Mouse (Mus musculus) small intestine, adult 2 months (tissue): ENCODE results near the gene Sulf2. TPM values are rescaled to one million over a fixed set of nuclear protein-coding genes. Genes with fewer than 3 reads are reported as not detected.
A peak's percentile ranks its signal among the peaks of the same experiment; 100 is the strongest.

ENCODE experiments used
- H3K27ac ChIP-seq: fragments of 200-500 bp; 2 replicates; pipeline ENCODE4 v1.5.1; 2012; ENCODE audit warnings: low read depth, low read length, control low read depth, inconsistent platforms; ENCODE audit not compliant: insufficient read depth
- H3K27me3 ChIP-seq: fragments of 200-500 bp; 2 replicates; pipeline ENCODE4 v1.6.1; 2012; ENCODE audit warnings: mild to moderate bottlenecking, moderate library complexity, low read length, inconsistent platforms; ENCODE audit not compliant: control insufficient read depth, insufficient read depth
- H3K36me3 ChIP-seq: fragments of 200-500 bp; 2 replicates; pipeline ENCODE4 v1.6.1; 2012; ENCODE audit warnings: mild to moderate bottlenecking, low read length, control low read depth, inconsistent platforms; ENCODE audit not compliant: control insufficient read depth, insufficient read depth
- H3K4me1 ChIP-seq: fragments of 200-500 bp; 2 replicates; pipeline ENCODE4 v1.6.1; 2012; ENCODE audit warnings: low read length, inconsistent platforms, mixed read lengths; ENCODE audit not compliant: control insufficient read depth, insufficient read depth, insufficient read length
- H3K4me3 ChIP-seq: fragments of 200-500 bp; 2 replicates; pipeline ENCODE4 v1.5.1; 2012; ENCODE audit warnings: low read depth, mild to moderate bottlenecking, control low read depth, inconsistent platforms, low read length, moderate library complexity
- CTCF ChIP-seq: fragments of 200-500 bp; IDR thresholded peaks from 2 replicates; pipeline ENCODE4 v1.5.1; 2012; ENCODE audit warnings: low read depth, mild to moderate bottlenecking, control low read depth, inconsistent platforms, low read length, moderate library complexity, mixed read lengths; ENCODE audit not compliant: insufficient replicate concordance, insufficient read length; ENCODE audit errors: extremely low read depth
- POLR2A ChIP-seq: fragments of 200-500 bp; IDR thresholded peaks from 2 replicates; pipeline ENCODE4 v1.6.1; 2012; ENCODE audit warnings: low read depth, mild to moderate bottlenecking, control low read depth, inconsistent platforms, low read length, moderate library complexity
- WGBS: fragments of 180-500 bp; shearing (Covaris S2); methylation state at CpG from one replicate; pipeline ENCODE4 v1.1.7; 2018; 5-methylcytosine and 5-hydroxymethylcytosine counted together
- polyA plus RNA-seq: library from polyadenylated mRNA; depleted of rRNA; stranded (reverse); fragments of >200 nt; gene quantifications from 2 replicates; pipeline ENCODE4 v1.2.3, GENCODE M21; 2012; rRNA removed

The Sulf2 gene
- 35.8 and 75.6 TPM in 2 replicates for polyA plus RNA-seq

- Histone ChIP-seq H3K27me3 (no peaks in the 10 kb centered on the region), H3K4me1 (peaks cover 25% of the 10 kb centered on the region), H3K36me3 (no peaks in the 10 kb centered on the region), H3K27ac (peak within 1 kb of the TSS; percentile 68), H3K4me3 (peak within 1 kb of the TSS; percentile 69)
- TF ChIP-seq POLR2A (no peak), CTCF (peak; percentile 71)
- WGBS, result under 1% methylated on average over 23 of the region's 23 CpGs
These were observed at the start of gene Sulf2 for GRCm38 (mm10) chr2:166155454-166155815. Gene Sulf2, minus strand, starts transcription at chr2:166155663.

DNA sequence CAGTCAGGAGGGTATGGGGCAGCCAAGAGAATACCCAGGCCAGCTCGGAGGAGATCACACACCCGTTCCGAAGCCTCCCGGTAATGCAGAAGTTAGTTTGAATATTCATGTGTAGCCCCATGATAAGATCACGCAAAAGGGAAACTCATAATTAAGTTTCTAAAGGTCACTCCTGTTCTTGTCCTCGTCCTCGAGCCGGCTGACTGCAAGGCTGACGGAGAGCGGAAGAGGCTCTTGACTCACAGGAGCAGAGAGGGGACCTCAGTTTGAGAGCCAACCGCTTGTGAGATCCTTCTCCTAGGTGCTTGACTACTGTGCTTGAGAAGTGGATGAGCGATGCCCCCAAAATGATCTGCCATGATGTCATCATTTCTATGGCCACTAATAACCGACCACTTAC lies 48.7 kb upstream of the Sulf2 start:
- Histone ChIP-seq H3K4me1 (peaks cover 43% of the 10 kb centered on the region), H3K36me3 (no peaks in the 10 kb centered on the region), H3K4me3 (peak overlapping the region; percentile 33; the same call in 1 of the 2 replicates), H3K27me3 (no peaks in the 10 kb centered on the region), H3K27ac (peak overlapping the region; percentile 98)
- TF ChIP-seq POLR2A (peak; percentile 44; the same call in 1 of the 2 replicates), CTCF (no peak)
- 42% methylated on average over 13 of the region's 13 CpGs for WGBS

GRCm38 (mm10) chr2:166203647-166204046 lies 48.2 kb upstream of the Sulf2 start:
- 30% methylated on average over 12 of the region's 12 CpGs for WGBS
- peaks cover 43% of the 10 kb centered on the region for H3K4me1 ChIP-seq
- no peak overlapping the region for H3K4me3 ChIP-seq
- TF ChIP-seq POLR2A (no peak), CTCF (no peak)
- peak overlapping the region; percentile 98 for H3K27ac ChIP-seq
- H3K36me3 ChIP-seq, result no peaks in the 10 kb centered on the region
- H3K27me3 ChIP-seq, result no peaks in the 10 kb centered on the region

- H3K4me3 ChIP-seq, result no peak overlapping the region
- no peaks in the 10 kb centered on the region for H3K36me3 ChIP-seq
- H3K27me3 ChIP-seq, result no peaks in the 10 kb centered on the region
- TF ChIP-seq POLR2A, result no peak
- no peak for TF ChIP-seq CTCF
- 55% methylated on average over 7 of the region's 7 CpGs for WGBS
- no peak overlapping the region for H3K27ac ChIP-seq
- peaks cover 31% of the 10 kb centered on the region; the same call in 1 of the 2 replicates for H3K4me1 ChIP-seq
These were observed 42.5 kb upstream of the Sulf2 start for GRCm38 (mm10) chr2:166197964-166198363.

DNA sequence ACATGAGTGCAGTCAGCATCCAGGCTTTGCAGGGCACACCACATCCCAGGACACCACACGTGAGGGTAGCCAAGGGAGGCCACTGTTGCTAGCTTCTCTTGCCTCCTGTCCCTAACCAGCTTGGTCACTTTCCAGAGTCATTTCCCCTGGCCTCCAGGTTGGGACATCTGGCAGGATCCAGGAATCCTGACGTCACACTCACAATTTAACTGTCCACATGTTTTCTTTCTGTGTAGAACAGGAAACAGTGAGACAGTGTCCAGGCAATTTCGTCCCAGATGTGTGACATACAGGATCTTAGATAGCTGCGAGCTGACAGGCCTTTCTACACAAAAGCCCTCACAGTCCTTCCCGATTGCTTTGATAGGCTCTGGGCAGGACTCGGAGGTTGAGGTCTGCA lies 41.6 kb upstream of the Sulf2 start:
- H3K4me3 ChIP-seq, result no peak overlapping the region
- TF ChIP-seq CTCF (no peak), POLR2A (no peak)
- no peaks in the 10 kb centered on the region for H3K27me3 ChIP-seq
- WGBS, result 82% methylated on average over 6 of the region's 6 CpGs
- H3K27ac ChIP-seq, result no peak overlapping the region
- peaks cover 27% of the 10 kb centered on the region; the same call in 1 of the 2 replicates for H3K4me1 ChIP-seq
- no peaks in the 10 kb centered on the region for H3K36me3 ChIP-seq

- peaks cover 23% of the 10 kb centered on the region; the same call in 1 of the 2 replicates for H3K4me1 ChIP-seq
- no peak for TF ChIP-seq POLR2A
- TF ChIP-seq CTCF, result no peak
- H3K4me3 ChIP-seq, result no peak overlapping the region
- H3K27ac ChIP-seq, result no peak overlapping the region
- no peaks in the 10 kb centered on the region for H3K27me3 ChIP-seq
- WGBS, result 78% methylated on average over 13 of the region's 13 CpGs
- H3K36me3 ChIP-seq, result no peaks in the 10 kb centered on the region
These were observed 40.8 kb upstream of the Sulf2 start for GRCm38 (mm10) chr2:166196080-166196786.

DNA sequence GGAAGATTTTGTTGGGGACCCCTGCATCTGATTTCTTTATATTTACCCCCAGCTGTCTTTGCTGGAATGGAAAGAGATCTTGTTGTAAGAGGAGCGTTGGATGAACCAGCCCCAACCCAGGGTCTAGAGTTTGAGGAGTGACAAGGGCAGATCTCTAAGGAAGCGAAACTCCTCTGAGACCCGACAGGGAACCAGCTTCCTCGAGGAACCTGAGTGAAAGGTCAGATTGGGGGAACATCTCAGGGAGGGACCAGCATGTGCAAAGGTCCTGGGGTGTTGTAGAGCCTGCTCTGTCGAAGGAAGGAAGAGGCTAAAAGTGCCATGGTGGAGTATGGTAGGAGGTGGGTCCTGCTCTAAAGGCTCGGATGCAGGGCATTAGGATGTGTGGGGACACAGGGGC lies 39.6 kb upstream of the Sulf2 start:
- H3K27ac ChIP-seq, result peak overlapping the region; percentile 60
- WGBS, result 59% methylated on average over 6 of the region's 6 CpGs
- no peaks in the 10 kb centered on the region for H3K36me3 ChIP-seq
- peak overlapping the region; percentile 26; the same call in 1 of the 2 replicates for H3K4me3 ChIP-seq
- H3K4me1 ChIP-seq, result peaks cover 21% of the 10 kb centered on the region; the same call in 1 of the 2 replicates
- no peak for TF ChIP-seq CTCF
- TF ChIP-seq POLR2A, result no peak; the same call in 1 of the 2 replicates
- H3K27me3 ChIP-seq, result no peaks in the 10 kb centered on the region
